Comparison of ENCODE assay signal across 18 mouse cellular contexts in genomic region chr8:84930582-84930981, GRCm38 (mm10). TPM values are rescaled to one million over a fixed set of nuclear protein-coding genes. Genes with fewer than 3 reads are reported as not detected.
"Had no signal": no experiment of that assay in that cellular context is flagged by ENCODE, and none has a peak within 500 bp of the region (broad histone marks: within the 10 kb centered on the region; RNA-seq: fewer than 3 reads in every experiment).

No protein-coding gene starts in this region.

- H3K4me3 ChIP-seq: midbrain, embryonic 10.5 days; midbrain, embryonic 13.5 days; myocyte had no signal

- H3K4me2 ChIP-seq: lung, embryonic 14.5 days; midbrain, embryonic 13.5 days had no signal

- H3K27ac ChIP-seq: liver, embryonic 14.5 days; midbrain, embryonic 10.5 days; midbrain, embryonic 13.5 days had no signal

- H3K36me3 ChIP-seq: midbrain, embryonic 10.5 days had no signal

- H3K9me3 ChIP-seq: midbrain, embryonic 10.5 days; midbrain, embryonic 13.5 days had no signal

- DNase-seq: lung, adult 18-20 months; lung, embryonic 14.5 days; lung, postnatal 10 days; lung, postnatal 4 days; retina, postnatal 1 day; right cerebral cortex, adult 18-20 months; right cerebral cortex, postnatal 25 days; right cerebral cortex, postnatal 4 days; spleen, adult 18-20 months; thymus, adult 18-20 months; thymus, postnatal 14 days; thymus, postnatal 36 days had no signal

- H3K9ac ChIP-seq: liver, embryonic 14.5 days; lung, embryonic 14.5 days; midbrain, embryonic 13.5 days had no signal

- ATAC-seq: midbrain, embryonic 13.5 days had no signal

RNA-seq across cellular contexts. Expression of gene Mast1, which starts 6.6 kb away (rescaled TPM):
- polyA plus RNA-seq: myocyte had no signal

RNA-seq across cellular contexts. Expression of gene Rtbdn, which starts 16.2 kb away (rescaled TPM):
- total RNA-seq: megakaryocyte, adult 5-6 weeks; megakaryocyte-erythroid progenitor cell, adult 5-6 weeks had no signal
- polyA plus RNA-seq: liver, embryonic 14.5 days; lung, embryonic 14.5 days; myocyte had no signal
